Mouse (Mus musculus) liver, embryonic 14.5 days (tissue): ENCODE measurements around the gene Prps2.

Experiments
- CTCF ChIP-seq: IDR thresholded peaks from 2 replicates; pipeline ENCODE4 v1.5.1; 2016; ENCODE audit warnings: antibody characterized with exemption, low read depth, control low read depth
- EP300 ChIP-seq: IDR thresholded peaks from 2 replicates; pipeline ENCODE4 v1.6.1; 2016; ENCODE audit warnings: antibody characterized with exemption, low read depth

DNA sequence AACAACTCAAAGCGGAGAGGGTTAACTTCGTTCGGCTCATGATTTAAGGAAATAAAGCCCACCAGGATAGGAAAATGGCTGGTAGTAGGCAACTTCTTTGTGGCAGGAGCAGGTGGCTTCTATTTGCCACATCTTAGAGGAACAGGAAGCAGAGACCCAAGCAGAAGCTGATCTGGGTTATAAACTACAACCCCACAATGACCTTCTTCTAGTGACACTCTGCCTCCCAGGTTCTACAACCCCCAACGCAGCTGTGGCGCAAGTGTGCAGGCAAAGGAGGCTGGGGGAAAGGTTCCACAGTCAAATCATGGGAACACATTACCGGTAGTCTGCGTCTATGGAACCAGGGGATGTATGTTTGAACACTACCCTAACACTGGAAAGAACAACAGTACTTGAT, 22.8 kb downstream of the Prps2 start:
- no peak for TF ChIP-seq CTCF
- TF ChIP-seq EP300, result no peak
